Mouse (Mus musculus) G1E (cell line): ENCODE data around the gene Rps25. TPM values are rescaled to one million over a fixed set of nuclear protein-coding genes. Genes with fewer than 3 reads are reported as not detected.

ENCODE experiments used
- ATAC-seq: 2 replicates; pipeline ENCODE4 v1.8.0; 2016; ENCODE audit warnings: mild to moderate bottlenecking; ENCODE audit not compliant: insufficient number of reproducible peaks, poor library complexity, low FRiP score, severe bottlenecking; ENCODE audit errors: extremely low read depth
- DNase-seq: peaks from one replicate; pipeline ENCODE4 v3.0.0; 2012; ENCODE audit warnings: low spot score
- H3K27me3 ChIP-seq: 2 replicates; pipeline ENCODE4 v1.6.1; 2012; ENCODE audit warnings: mild to moderate bottlenecking, low read length, inconsistent platforms; ENCODE audit not compliant: insufficient read depth
- H3K36me3 ChIP-seq: replicated peaks from 2 replicates; pipeline ENCODE3; 2012; ENCODE audit warnings: mild to moderate bottlenecking, inconsistent platforms
- H3K4me1 ChIP-seq: 2 replicates; pipeline ENCODE4 v1.6.1; 2012; ENCODE audit warnings: low read depth, low read length, inconsistent platforms, mixed read lengths; ENCODE audit not compliant: insufficient read depth
- H3K4me3 ChIP-seq: 2 replicates; pipeline ENCODE4 v1.5.1; 2012; ENCODE audit warnings: low read depth, mild to moderate bottlenecking, inconsistent platforms, low read length, moderate library complexity, mixed read lengths
- H3K9me3 ChIP-seq: replicated peaks from 2 replicates; pipeline ENCODE4 v1.6.1; 2012; ENCODE audit warnings: inconsistent platforms
- CTCF ChIP-seq: IDR thresholded peaks from 2 replicates; pipeline ENCODE4 v1.5.1; 2012; ENCODE audit warnings: low read depth, low read length, inconsistent platforms, mixed read lengths
- GATA1 ChIP-seq: IDR thresholded peaks from 2 replicates; pipeline ENCODE4 v1.6.1; 2012; ENCODE audit warnings: borderline replicate concordance, low read length, inconsistent platforms, mixed read lengths
- GATA2 ChIP-seq: IDR thresholded peaks from 2 replicates; pipeline ENCODE4 v1.6.1; 2012; ENCODE audit warnings: low read depth, low read length, inconsistent platforms, borderline replicate concordance
- POLR2AphosphoS5 ChIP-seq: IDR thresholded peaks from 2 replicates; pipeline ENCODE4 v1.6.1; 2012; ENCODE audit warnings: low read depth, low read length, inconsistent platforms; ENCODE audit not compliant: insufficient replicate concordance
- TAL1 ChIP-seq: conservative IDR thresholded peaks from 2 replicates; pipeline ENCODE4 v1.6.1; 2012; ENCODE audit warnings: low read depth, low read length, inconsistent platforms, mixed read lengths
- polyA plus RNA-seq: library from polyadenylated mRNA; stranded (reverse); fragments of >175 nt; gene quantifications from 2 replicates; pipeline ENCODE4 v1.2.3, GENCODE M21; 2012
- total RNA-seq, 2 experiments: library from RNA; stranded (forward) in 1 of 2; stranded (reverse) in 1 of 2; fragments of 200-1000 nt in 1 of 2; fragments of >200 nt in 1 of 2; fragmentation: Nextera tagmentation in 1 of 2; gene quantifications; 2 replicates each; pipeline ENCODE4 v1.2.3; 2014 to 2017

Gene Rps25
- total and polyA plus RNA-seq, 3 experiments = 230 to 2,521 (median 661) TPM

- no peaks in the 10 kb centered on the region for H3K4me1 ChIP-seq
- H3K27me3 ChIP-seq = peaks cover 40% of the 10 kb centered on the region
- no peak; the same call in 1 of the 2 replicates for ATAC-seq
- peak; percentile 60 for DNase-seq
- H3K36me3 ChIP-seq = no peaks in the 10 kb centered on the region
- H3K4me3 ChIP-seq = no peak overlapping the region
- TF ChIP-seq CTCF = peak; percentile 44; the same call in 1 of the 2 replicates
- TF ChIP-seq POLR2AphosphoS5 = no peak
- no peaks in the 10 kb centered on the region for H3K9me3 ChIP-seq
Observed at GRCm38 (mm10) chr9:44454132-44454890, 47.4 kb downstream of the Rps25 start.

GRCm38 (mm10) chr9:44454891-44455220 is 47.9 kb downstream of the Rps25 start, which contains the start of gene Upk2:
Upk2 (minus strand) TSS chr9:44454976.
- H3K4me3 ChIP-seq = no peak within 1 kb of the TSS
- DNase-seq (no peak), ATAC-seq (no peak)
- TF ChIP-seq POLR2AphosphoS5 (no peak), TAL1 (no peak), GATA2 (no peak), GATA1 (no peak), CTCF (no peak)
- no peaks in the 10 kb centered on the region for H3K4me1 ChIP-seq
- no peaks in the 10 kb centered on the region for H3K9me3 ChIP-seq
- peaks cover 44% of the 10 kb centered on the region for H3K27me3 ChIP-seq
- no peaks in the 10 kb centered on the region for H3K36me3 ChIP-seq

- no peak overlapping the region for H3K4me3 ChIP-seq
- TF ChIP-seq GATA1 (no peak), POLR2AphosphoS5 (no peak), GATA2 (no peak), CTCF (no peak), TAL1 (no peak)
- peaks cover 54% of the 10 kb centered on the region for H3K27me3 ChIP-seq
- ATAC-seq (no peak), DNase-seq (no peak)
- no peaks in the 10 kb centered on the region for H3K36me3 ChIP-seq
- no peaks in the 10 kb centered on the region for H3K9me3 ChIP-seq
- H3K4me1 ChIP-seq = no peaks in the 10 kb centered on the region
Observed at GRCm38 (mm10) chr9:44457035-44457742, 50.2 kb downstream of the Rps25 start.

Other genes with a start within 250 kb of the Rps25 start
- 137 and 159 TPM in 2 replicates for gene Cbl, start 173.1 kb upstream of the Rps25 start, total RNA-seq (2014; fragmentation: Nextera tagmentation)
- 23.6 and 25.5 TPM in 2 replicates for gene Cbl, start 173.1 kb upstream of the Rps25 start, total RNA-seq (2017)
- 17.2 and 20.3 TPM in 2 replicates for gene Cbl, start 173.1 kb upstream of the Rps25 start, polyA plus RNA-seq
- not detected in 2 replicates for gene Ccdc153, start 166.5 kb upstream of the Rps25 start, total RNA-seq (2014; fragmentation: Nextera tagmentation)
- not detected in 2 replicates for gene Ccdc153, start 166.5 kb upstream of the Rps25 start, total RNA-seq (2017)
- gene Ccdc153, start 166.5 kb upstream of the Rps25 start, polyA plus RNA-seq = not detected in 2 replicates
- not detected in 2 replicates for gene Pdzd3, start 155.7 kb upstream of the Rps25 start, total RNA-seq (2014; fragmentation: Nextera tagmentation)
- gene Pdzd3, start 155.7 kb upstream of the Rps25 start, total RNA-seq (2017) = not detected in 2 replicates
- not detected in 2 replicates for gene Pdzd3, start 155.7 kb upstream of the Rps25 start, polyA plus RNA-seq
- not detected in 2 replicates for gene Nlrx1, start 138.5 kb upstream of the Rps25 start, total RNA-seq (2014; fragmentation: Nextera tagmentation)
- 0.05 TPM in 1 of 2 replicates, not detected in the other for gene Nlrx1, start 138.5 kb upstream of the Rps25 start, total RNA-seq (2017)
- 0.02 and 0.03 TPM in 2 replicates for gene Nlrx1, start 138.5 kb upstream of the Rps25 start, polyA plus RNA-seq
- gene Abcg4, start 118.5 kb upstream of the Rps25 start, total RNA-seq (2014; fragmentation: Nextera tagmentation) = 29.1 and 58.5 TPM in 2 replicates
- 1.8 and 3.6 TPM in 2 replicates for gene Abcg4, start 118.5 kb upstream of the Rps25 start, total RNA-seq (2017)
- 18.4 and 20.3 TPM in 2 replicates for gene Abcg4, start 118.5 kb upstream of the Rps25 start, polyA plus RNA-seq
- gene Hinfp, start 101.5 kb upstream of the Rps25 start, total RNA-seq (2014; fragmentation: Nextera tagmentation) = 26.3 and 46.1 TPM in 2 replicates
- 22.0 and 23.1 TPM in 2 replicates for gene Hinfp, start 101.5 kb upstream of the Rps25 start, total RNA-seq (2017)
- 5.4 and 8.4 TPM in 2 replicates for gene Hinfp, start 101.5 kb upstream of the Rps25 start, polyA plus RNA-seq
- gene C2cd2l, start 86.9 kb upstream of the Rps25 start, total RNA-seq (2014; fragmentation: Nextera tagmentation) = 9.5 and 19.3 TPM in 2 replicates
- 6.3 TPM in 2 replicates for gene C2cd2l, start 86.9 kb upstream of the Rps25 start, total RNA-seq (2017)
- gene C2cd2l, start 86.9 kb upstream of the Rps25 start, polyA plus RNA-seq = 35.8 and 40.9 TPM in 2 replicates
- 33.6 and 36.5 TPM in 2 replicates for gene Dpagt1, start 81.1 kb upstream of the Rps25 start, total RNA-seq (2014; fragmentation: Nextera tagmentation)
- gene Dpagt1, start 81.1 kb upstream of the Rps25 start, total RNA-seq (2017) = 11.8 and 12.3 TPM in 2 replicates
- 6.5 and 6.8 TPM in 2 replicates for gene Dpagt1, start 81.1 kb upstream of the Rps25 start, polyA plus RNA-seq
- 227 and 235 TPM in 2 replicates for gene H2afx, start 72.4 kb upstream of the Rps25 start, total RNA-seq (2014; fragmentation: Nextera tagmentation)
- 240 and 251 TPM in 2 replicates for gene H2afx, start 72.4 kb upstream of the Rps25 start, total RNA-seq (2017)
- 762 and 998 TPM in 2 replicates for gene H2afx, start 72.4 kb upstream of the Rps25 start, polyA plus RNA-seq
- 82.7 and 175 TPM in 2 replicates for gene Hmbs, start 62.9 kb upstream of the Rps25 start, total RNA-seq (2014; fragmentation: Nextera tagmentation)
- gene Hmbs, start 62.9 kb upstream of the Rps25 start, total RNA-seq (2017) = 108 and 148 TPM in 2 replicates
- 86.9 and 90.1 TPM in 2 replicates for gene Hmbs, start 62.9 kb upstream of the Rps25 start, polyA plus RNA-seq
- gene Vps11, start 45.5 kb upstream of the Rps25 start, total RNA-seq (2014; fragmentation: Nextera tagmentation) = 13.6 and 15.7 TPM in 2 replicates
- gene Vps11, start 45.5 kb upstream of the Rps25 start, total RNA-seq (2017) = 26.4 and 27.0 TPM in 2 replicates
- gene Vps11, start 45.5 kb upstream of the Rps25 start, polyA plus RNA-seq = 6.7 and 7.7 TPM in 2 replicates
- gene Hyou1, start 27.6 kb upstream of the Rps25 start, total RNA-seq (2014; fragmentation: Nextera tagmentation) = 51.8 and 55.8 TPM in 2 replicates
- 31.2 and 36.6 TPM in 2 replicates for gene Hyou1, start 27.6 kb upstream of the Rps25 start, total RNA-seq (2017)
- 21.1 and 27.9 TPM in 2 replicates for gene Hyou1, start 27.6 kb upstream of the Rps25 start, polyA plus RNA-seq
- 10.0 and 16.0 TPM in 2 replicates for gene Slc37a4, start 10.3 kb upstream of the Rps25 start, total RNA-seq (2014; fragmentation: Nextera tagmentation)
- 24.4 and 31.7 TPM in 2 replicates for gene Slc37a4, start 10.3 kb upstream of the Rps25 start, total RNA-seq (2017)
- 10.4 and 11.8 TPM in 2 replicates for gene Slc37a4, start 10.3 kb upstream of the Rps25 start, polyA plus RNA-seq
- 31.8 and 52.9 TPM in 2 replicates for gene Trappc4, start 461 bp downstream of the Rps25 start, total RNA-seq (2014; fragmentation: Nextera tagmentation)
- 69.1 and 71.4 TPM in 2 replicates for gene Trappc4, start 461 bp downstream of the Rps25 start, total RNA-seq (2017)
- 6.3 and 9.6 TPM in 2 replicates for gene Trappc4, start 461 bp downstream of the Rps25 start, polyA plus RNA-seq
- gene Ccdc84, start 11.4 kb downstream of the Rps25 start, total RNA-seq (2014; fragmentation: Nextera tagmentation) = 32.2 and 34.4 TPM in 2 replicates
- 23.7 and 25.1 TPM in 2 replicates for gene Ccdc84, start 11.4 kb downstream of the Rps25 start, total RNA-seq (2017)
- gene Ccdc84, start 11.4 kb downstream of the Rps25 start, polyA plus RNA-seq = 10.2 and 10.4 TPM in 2 replicates
- gene Foxr1, start 34.0 kb downstream of the Rps25 start, total RNA-seq (2014; fragmentation: Nextera tagmentation) = not detected in 2 replicates
- 0.11 TPM in 1 of 2 replicates, not detected in the other for gene Foxr1, start 34.0 kb downstream of the Rps25 start, total RNA-seq (2017)
- gene Foxr1, start 34.0 kb downstream of the Rps25 start, polyA plus RNA-seq = not detected in 2 replicates
- not detected in 2 replicates for gene Upk2, start 47.8 kb downstream of the Rps25 start, total RNA-seq (2014; fragmentation: Nextera tagmentation)
- not detected in 2 replicates for gene Upk2, start 47.8 kb downstream of the Rps25 start, total RNA-seq (2017)
- gene Upk2, start 47.8 kb downstream of the Rps25 start, polyA plus RNA-seq = not detected in 2 replicates
- gene Bcl9l, start 75.7 kb downstream of the Rps25 start, total RNA-seq (2014; fragmentation: Nextera tagmentation) = 0.15 TPM in 1 of 2 replicates, not detected in the other
- 0.16 and 0.17 TPM in 2 replicates for gene Bcl9l, start 75.7 kb downstream of the Rps25 start, total RNA-seq (2017)
- gene Bcl9l, start 75.7 kb downstream of the Rps25 start, polyA plus RNA-seq = 0.09 and 0.14 TPM in 2 replicates
- not detected in 2 replicates for gene Cxcr5, start 154.7 kb downstream of the Rps25 start, total RNA-seq (2014; fragmentation: Nextera tagmentation)
- 0.06 and 0.22 TPM in 2 replicates for gene Cxcr5, start 154.7 kb downstream of the Rps25 start, total RNA-seq (2017)
- not detected in 2 replicates for gene Cxcr5, start 154.7 kb downstream of the Rps25 start, polyA plus RNA-seq
- 74.7 and 88.2 TPM in 2 replicates for gene Ddx6, start 197.8 kb downstream of the Rps25 start, total RNA-seq (2014; fragmentation: Nextera tagmentation)
- 49.9 and 54.5 TPM in 2 replicates for gene Ddx6, start 197.8 kb downstream of the Rps25 start, total RNA-seq (2017)
- 21.7 and 23.2 TPM in 2 replicates for gene Ddx6, start 197.8 kb downstream of the Rps25 start, polyA plus RNA-seq